Mouse (Mus musculus) frontal cortex, postnatal 14 days (tissue): ENCODE measurements around the gene Bcam.

Experiments
- DNase-seq, 2 experiments: peaks; one replicate each; pipeline ENCODE4 v3.0.0; 2022; ENCODE audit warnings: low spot score in 2 of 2

Bcam gene

DNA sequence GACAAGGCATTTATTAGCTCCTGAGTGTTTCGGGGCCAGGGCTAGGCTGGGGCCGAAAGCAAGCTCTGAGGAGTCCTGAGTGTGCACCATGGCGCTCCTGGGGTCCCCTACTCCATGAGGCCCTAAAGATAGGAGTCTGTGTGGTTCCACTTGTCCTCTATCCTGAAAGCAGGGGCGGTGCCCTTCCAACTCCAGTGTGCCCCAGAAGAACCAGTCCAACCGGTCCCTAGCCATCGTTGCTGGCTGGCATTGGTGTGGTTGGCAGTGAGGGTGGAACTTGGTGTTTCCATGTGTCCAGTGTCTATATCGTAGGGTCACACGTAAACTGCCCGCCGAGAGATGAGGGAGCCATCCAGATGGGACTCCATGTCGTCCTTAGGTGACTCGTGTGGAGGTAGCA is 46.6 kb downstream of the Bcam start:
- DNase-seq = no peak

DNA sequence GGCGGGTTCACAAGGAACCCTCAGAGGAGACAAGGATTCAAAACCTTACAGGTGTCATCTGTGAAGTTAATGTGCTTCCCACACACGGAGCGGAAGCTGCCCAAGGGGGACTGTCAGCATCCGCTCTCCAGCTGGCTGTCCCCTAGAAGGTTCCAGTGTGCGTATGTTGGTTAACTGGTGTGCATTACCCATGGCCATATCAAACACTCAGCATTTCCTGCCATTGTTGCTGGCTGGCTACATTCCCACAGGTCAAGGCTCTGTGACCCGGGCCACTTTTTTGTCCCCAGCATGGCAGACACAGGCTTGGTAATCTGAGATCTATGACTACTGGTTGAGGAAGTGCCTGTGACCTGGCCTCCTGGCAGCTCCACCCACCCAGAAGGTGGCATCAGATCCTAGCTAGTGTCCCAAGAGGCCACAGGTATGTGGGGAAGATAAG is 48.0 kb downstream of the Bcam start:
- no peak for DNase-seq

DNA sequence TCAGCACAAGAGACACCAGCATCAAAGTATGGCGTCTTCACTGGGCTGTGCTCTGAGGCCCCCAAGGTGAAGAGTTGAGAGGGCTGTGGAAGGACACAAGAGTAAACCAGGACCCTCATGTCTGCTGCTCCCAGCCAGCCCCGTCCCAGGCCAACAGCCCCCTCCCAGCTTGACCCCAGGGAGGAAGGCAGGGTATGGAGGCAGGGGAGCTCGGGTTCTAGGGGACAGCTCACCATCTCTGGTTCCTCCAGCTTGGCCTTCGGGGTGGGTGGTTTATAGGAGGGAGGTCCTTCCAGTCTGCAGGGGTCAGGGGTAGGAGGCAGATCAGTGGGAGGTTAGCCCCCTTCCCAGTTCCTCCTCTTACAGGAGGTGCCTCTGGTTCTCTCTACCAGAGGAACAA is 51.6 kb downstream of the Bcam start:
- DNase-seq = no peak

DNA sequence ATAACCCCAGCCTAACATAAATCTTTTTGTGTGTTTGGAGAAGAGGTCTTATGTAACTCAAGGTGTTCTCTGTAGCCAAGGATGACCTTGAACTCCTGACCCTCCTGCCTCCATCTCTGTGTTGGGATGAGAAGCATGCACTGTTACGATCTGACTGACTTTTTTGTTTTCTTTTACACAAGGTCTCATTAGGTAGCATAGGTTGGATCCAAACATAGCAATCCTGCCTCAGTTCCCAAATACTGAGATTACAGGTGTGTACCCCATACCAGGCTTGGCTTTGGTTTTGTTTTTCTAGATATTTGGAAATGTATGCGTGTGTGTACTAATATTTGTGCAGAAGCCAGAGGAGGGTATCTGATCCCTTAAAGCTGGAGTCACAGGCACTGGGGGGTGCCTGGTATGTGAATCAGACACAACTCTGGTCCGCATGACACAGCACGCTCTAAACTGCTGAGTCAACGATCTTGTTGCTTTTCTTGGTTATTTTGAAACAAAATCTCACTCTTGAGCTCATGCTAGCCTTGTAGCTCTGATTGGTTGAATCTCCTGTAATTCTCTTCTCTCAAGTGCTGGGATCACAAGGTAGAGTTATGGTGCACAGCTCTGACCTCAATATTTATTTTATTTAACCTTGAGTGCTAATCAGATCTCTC is 52.4 kb downstream of the Bcam start:
- DNase-seq = no peak

DNA sequence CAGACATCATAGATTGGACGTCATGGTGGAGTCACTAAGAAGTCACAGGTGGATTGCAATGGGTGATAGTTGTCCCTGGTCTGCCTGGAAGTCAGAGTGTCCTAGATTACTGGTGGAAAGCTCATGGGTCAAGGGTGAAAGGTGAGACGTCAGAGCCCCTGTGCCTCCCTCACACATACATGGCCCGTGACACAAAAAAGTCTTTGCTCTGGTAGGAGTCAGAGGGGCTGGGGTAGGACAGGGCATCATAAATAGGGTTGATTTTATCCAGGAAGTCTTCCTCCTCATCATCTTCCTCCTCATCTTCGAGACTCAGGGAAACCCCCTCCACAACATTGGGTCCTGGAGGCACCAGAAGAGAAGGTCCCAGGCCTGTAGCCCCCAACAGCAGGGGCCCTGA is 53.5 kb downstream of the Bcam start:
- no peak for DNase-seq

DNA sequence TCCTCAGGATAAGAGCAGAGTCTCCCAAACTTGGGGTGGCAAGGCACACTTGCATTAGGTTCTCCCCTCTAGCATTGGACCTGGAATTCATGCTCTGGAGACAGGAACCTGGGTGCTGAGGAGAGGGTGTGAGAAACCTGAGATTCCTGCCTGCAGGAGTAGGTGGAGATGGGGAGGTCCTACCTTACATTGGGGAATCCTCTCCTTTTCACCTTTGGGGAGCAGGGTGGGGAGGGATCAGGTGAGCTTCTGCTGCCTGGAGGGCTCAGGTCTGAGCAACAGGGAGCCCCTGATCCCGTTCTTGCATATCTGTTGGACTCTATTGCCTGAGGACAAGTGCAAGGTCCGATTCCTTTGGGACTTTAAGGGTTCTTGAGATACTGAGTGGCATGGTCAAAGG is 54.0 kb downstream of the Bcam start:
- no peak for DNase-seq

DNA sequence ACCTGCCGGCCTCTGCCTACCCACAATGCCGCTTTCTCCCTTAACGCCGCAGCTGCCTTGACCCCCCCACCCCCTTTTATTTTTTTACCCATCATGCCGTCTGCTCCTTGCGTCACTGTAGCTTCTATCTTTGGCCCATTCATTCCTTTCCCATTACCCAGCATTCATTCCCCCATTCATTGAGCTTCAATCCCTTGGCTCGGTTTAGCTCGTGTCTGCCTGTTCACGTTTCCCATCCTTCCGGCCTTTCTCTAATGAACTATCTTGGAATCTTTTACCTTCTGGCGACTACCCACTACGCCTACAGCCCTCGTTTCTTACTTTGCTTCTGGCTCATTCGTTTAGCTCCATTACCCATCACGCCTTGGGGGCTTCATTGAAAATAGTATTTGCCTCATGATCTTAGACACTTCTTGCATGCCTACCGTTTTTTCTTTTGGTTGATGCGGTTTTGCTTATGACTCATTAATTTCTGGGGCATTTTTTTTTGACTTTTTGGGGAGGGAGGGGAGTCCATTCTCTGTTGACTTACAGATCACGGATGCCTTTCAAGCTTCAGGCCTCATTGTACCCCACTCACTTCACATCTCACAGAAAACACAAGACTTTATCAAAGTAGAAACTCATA is 54.6 kb downstream of the Bcam start:
- no peak for DNase-seq

DNA sequence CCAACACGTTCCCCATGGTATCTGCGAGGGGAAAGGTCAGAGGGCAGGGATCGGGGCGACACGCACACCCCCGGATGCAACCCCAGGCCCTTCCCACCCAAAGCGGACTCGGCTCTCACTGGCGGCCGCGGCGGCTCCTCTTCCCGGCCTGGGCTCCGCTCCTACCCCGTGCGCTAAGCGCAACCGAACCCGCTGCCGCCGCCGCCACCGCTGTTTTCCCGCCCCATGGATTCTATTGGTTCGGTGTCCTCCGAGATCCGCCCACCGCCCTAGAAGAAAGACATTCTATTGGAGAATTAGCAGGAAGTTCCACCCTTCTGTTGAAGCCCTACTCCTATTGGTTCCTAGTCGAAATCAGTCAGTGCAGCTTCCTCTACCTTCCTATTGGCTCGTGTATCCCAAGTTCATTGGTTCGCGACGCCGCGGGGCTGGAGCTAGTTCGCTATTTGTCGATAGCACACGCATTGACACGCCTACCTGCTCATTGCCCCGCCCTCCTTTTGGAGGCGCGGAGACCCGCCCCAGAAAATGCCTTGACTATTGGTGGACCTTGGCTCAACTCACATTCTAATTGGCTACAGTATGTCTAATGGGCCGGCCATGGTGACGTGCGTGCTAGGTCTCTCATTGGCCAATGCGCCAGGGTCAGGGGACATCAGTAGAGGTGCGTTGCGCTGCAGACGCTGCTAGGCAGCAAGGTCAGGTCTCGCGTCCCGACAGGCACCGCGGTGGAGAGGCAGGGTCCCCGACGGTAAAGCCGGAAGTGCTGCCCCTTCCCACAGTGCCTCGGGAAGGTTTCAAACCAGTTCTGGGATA is 55.4 kb downstream of the Bcam start, which contains the start of gene Tomm40:
Gene Tomm40, minus strand, starts transcription at position 200 of the 816 bp plus-strand sequence.
- peak; percentile 99 to 100 for DNase-seq

DNA sequence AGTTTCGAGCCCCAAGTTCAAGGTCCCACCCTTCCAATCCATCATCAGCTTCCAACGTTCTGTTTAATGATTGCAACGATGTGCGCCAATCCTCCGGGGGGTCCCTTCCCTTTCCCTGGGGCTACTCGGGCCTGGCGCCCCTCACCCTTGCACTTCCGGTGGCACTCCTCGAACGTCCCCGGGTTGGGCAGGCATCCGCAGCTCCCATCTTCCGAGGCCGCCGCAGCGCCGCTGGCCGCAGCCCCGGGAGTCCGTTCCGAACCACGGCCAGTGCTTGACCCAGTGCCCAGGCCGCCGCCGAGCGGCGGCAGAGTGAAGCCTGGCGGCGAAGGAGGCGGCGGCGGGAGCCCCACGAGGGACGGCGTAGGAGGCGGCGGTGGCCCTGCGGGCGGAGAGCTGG is 56.0 kb downstream of the Bcam start:
- DNase-seq = no peak

DNA sequence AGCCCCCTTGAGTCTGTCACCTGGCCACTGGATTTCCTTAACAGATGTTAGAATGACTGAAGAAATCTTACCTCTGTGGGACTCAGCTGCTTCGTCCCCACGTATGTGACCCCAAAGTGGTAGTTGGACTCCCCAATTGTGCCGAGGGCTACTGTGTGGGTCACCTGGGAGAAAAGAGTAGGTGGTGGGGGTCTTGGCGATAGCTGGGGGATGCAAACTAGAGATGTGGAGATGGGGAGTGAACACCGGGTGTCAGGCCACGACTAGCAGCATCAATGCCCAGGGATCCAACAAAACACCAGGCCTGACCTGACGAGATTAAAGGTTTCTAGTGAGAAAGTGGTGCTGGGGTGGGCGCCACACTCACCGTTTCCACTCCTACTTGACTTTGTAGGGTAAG is 57.2 kb downstream of the Bcam start:
- no peak for DNase-seq

DNA sequence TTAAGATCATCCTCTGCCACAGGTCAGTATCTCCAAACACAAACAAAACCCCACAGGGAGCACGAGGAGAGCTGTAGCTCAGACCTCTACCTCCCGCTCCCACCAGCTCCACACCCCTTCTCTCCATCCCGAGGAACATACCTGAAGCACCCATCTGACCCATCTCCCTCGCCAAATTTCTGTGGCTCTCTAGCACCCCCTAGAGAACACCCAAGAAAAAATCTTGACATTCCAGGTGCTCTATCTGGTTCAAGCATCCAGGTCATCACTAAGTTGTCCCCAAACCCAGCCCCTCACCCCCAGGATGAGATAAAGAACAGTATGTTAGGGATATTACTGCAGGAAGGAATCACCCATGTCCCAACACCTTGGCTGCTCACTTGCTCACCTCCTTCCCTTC is 57.6 kb downstream of the Bcam start:
- no peak for DNase-seq

DNA sequence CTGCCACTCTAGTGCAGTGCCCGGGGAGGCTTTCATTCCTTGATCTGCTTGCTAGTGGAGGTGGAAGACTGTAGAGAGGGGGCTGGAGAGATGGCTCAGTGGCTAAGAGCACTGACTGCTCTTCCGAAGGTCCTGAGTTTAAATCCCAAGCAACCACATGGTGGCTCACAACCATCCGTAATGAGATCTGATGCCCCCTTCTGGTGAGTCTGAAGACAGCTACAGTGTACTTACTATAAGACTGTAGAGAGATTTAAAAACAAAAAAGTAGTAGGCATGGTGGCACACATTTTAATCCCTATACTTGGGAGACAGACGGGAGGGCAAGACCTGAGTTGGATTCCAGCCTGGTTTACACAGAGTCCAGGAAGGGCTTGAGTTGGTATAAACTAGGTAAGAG is 58.4 kb downstream of the Bcam start:
- no peak for DNase-seq

DNA sequence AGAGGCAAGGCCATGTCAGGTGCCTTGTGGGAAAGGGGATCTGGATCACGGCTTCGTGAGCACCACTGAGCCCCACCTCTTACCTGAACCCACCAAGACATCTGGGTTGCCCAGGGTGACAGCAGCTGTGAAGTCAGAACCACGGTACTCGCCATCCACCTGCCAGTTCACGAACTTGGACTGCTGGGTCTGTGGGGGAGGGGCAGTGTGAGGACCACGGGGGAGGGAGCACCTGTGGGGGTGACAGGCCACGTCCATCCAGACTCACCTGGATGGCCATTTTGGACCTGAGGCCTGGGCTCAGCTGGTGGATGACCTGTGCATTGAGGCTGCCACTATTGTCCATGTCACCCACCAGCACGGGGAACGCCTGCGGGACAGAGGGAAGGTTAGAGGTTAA is 60.2 kb downstream of the Bcam start:
- no peak for DNase-seq
